Mouse (Mus musculus): ENCODE results near the gene Zfp324.
A peak's percentile ranks its signal among the peaks of the same experiment; 100 is the strongest.

Gene Zfp324

GRCm38 (mm10) chr7:13009143-13010004 lies 43.7 kb downstream of the Zfp324 start:
- DNase-seq (ENCODE audit: low spot score) = peak; percentile 90

GRCm38 (mm10) chr7:13010005-13010908 lies 44.6 kb downstream of the Zfp324 start, which contains the start of gene Zbtb45:
TSS of gene Zbtb45 (minus strand) at chr7:13010034.
- DNase-seq (ENCODE audit: low spot score) = no peak

- no peak for DNase-seq (ENCODE audit: low spot score)
Observed at GRCm38 (mm10) chr7:13013671-13014070, 48.0 kb downstream of the Zfp324 start.

GRCm38 (mm10) chr7:13014275-13014839 lies 48.7 kb downstream of the Zfp324 start:
- no peak for DNase-seq (ENCODE audit: low spot score)

GRCm38 (mm10) chr7:13015217-13015616 lies 49.6 kb downstream of the Zfp324 start:
- no peak for DNase-seq (ENCODE audit: low spot score)

GRCm38 (mm10) chr7:13022773-13023535 lies 57.3 kb downstream of the Zfp324 start:
- DNase-seq (ENCODE audit: low spot score) = no peak
